Mouse (Mus musculus): ENCODE measurements at regions not wholly inside any gene's neighbourhood (a gene's known extent, or its start where the extent isn't known, plus 50 kb on each side); places are given as distances from the start of the nearest gene placed in this dataset.
"Not testable (repeated sequence)": the region's sequence is repeated elsewhere in the genome, so short reads cannot be mapped to it uniquely, and the experiment has no call there.

DNA sequence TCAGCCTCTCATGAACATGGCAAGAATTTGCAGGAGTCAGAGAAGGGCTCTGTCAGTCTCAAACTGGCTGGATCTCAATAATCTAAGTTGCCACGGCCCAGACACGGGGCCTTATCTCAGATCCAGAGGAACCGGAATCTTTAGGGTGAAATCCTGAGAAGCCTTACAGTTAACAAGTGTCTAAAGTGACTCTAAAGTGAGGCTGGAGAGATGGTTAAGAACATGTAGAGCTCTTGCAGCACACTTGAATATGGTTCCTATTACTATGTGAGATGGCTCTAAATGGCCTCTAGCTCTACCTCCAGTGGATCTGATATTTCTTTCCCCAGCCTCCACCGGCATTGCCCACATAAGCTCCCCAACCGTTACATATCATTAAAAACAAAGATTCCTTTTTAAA lies 157.8 kb upstream of the Mpdz start:
- no peak for DNase-seq (ENCODE audit: low read depth, low spot score)

DNA sequence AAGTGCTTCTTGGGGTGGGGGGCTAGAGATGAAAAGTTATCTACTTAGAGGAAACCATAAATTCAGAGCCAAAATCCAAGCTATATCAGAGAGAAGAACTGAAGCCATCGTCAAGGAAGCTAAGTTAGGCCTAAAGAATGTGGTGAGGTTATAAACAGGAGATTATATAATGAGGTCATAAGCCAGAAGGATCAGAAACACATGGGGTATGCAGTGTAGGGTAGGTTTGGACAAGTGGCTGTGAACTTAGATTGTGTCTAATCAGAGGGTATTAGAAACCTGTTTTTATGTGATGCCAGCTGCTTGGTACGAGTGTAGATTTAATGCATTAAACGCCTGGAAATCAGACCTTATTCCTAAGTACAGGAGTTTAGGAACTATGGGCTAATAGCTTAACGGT lies 154.8 kb upstream of the Mpdz start:
- no peak for DNase-seq (ENCODE audit: low read depth, low spot score)

- not testable (repeated sequence) for DNase-seq (ENCODE audit: low read depth, low spot score)
Observed at GRCm38 (mm10) chr4:81593431-81593830, 150.8 kb upstream of the Mpdz start.

DNA sequence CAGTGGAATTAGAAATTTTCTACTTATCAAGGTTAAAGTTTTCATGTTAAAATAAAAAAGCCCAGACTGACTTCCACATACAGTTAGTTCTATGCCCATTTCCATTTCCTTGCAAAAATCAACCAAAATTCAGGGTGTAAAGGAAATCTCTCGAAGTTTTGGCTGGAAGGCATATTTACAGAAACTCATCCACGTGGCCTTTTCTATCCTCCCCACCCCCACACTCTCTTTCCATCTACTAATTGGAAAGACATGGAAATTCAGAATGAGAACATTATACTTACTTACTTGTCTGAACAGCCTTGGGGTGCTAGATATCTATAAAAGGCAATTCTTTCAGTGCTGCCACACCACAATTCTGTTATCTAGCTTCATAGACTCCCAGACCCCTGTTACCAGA lies 139.9 kb upstream of the Mpdz start:
- no peak for DNase-seq (ENCODE audit: low read depth, low spot score)

- no peak for DNase-seq (ENCODE audit: low read depth, low spot score)
Observed at GRCm38 (mm10) chr4:81580553-81580952, 137.9 kb upstream of the Mpdz start.

- no peak for DNase-seq (ENCODE audit: low read depth, low spot score)
Observed at GRCm38 (mm10) chr4:81579389-81580110, 136.9 kb upstream of the Mpdz start.

- no peak for DNase-seq (ENCODE audit: low read depth, low spot score)
Observed at GRCm38 (mm10) chr4:81578981-81579380, 136.4 kb upstream of the Mpdz start.

GRCm38 (mm10) chr4:81573771-81574170 lies 131.2 kb upstream of the Mpdz start:
- DNase-seq (ENCODE audit: low read depth, low spot score): no peak

- DNase-seq (ENCODE audit: low read depth, low spot score): no peak
Observed at GRCm38 (mm10) chr4:81570736-81571135, 128.1 kb upstream of the Mpdz start.

DNA sequence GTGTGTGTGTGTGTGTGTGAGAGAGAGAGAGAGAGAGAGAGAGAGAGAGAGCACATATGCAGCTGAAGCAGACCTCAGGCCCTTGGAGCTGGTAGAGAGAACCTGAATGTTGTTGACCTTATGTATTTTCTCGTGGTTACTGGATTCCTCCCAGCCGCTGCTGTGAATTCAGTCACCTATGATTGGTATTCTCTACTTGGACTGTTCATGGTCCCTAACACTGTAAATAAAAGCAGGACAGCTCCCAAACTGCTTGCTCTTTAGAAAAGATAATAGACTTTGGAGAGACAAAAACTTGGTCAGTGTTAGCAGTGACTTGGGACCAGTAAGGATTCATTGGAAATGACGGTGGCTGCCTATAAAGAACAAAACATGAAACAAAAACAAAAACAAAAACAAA lies 126.9 kb upstream of the Mpdz start:
- no peak for DNase-seq (ENCODE audit: low read depth, low spot score)

GRCm38 (mm10) chr4:81568404-81568803 lies 125.8 kb upstream of the Mpdz start:
- no peak for DNase-seq (ENCODE audit: low read depth, low spot score)

DNA sequence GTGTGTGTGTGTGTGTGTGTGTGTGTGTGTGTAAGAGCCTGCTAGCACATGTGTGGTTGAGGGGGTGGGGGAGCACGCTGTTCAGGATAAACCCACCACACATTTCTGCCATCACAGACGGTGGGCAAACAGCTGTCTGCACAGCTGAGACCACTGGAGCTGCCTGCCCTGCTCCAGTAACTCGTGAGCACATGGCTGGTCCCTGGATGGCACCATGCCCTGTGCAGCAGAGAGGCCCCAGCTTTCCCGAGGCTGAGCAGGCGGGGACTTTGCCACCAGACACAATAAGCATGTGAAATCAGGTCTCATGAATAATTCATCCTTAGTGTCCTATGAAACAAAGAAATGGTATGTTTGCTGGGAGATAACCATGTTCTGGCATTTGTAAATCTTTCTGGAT lies 125.3 kb upstream of the Mpdz start:
- DNase-seq (ENCODE audit: low read depth, low spot score): peak; percentile 29

- no peak for DNase-seq (ENCODE audit: low read depth, low spot score)
Observed at GRCm38 (mm10) chr4:81566526-81566925, 123.9 kb upstream of the Mpdz start.

GRCm38 (mm10) chr4:81565422-81566395 lies 123.1 kb upstream of the Mpdz start:
- DNase-seq (ENCODE audit: low read depth, low spot score): no peak

- peak; percentile 31 for DNase-seq (ENCODE audit: low read depth, low spot score)
Observed at GRCm38 (mm10) chr4:81564446-81564845, 121.8 kb upstream of the Mpdz start.

GRCm38 (mm10) chr4:81563574-81563973 lies 121.0 kb upstream of the Mpdz start:
- no peak for DNase-seq (ENCODE audit: low read depth, low spot score)

- DNase-seq (ENCODE audit: low read depth, low spot score): no peak
Observed at GRCm38 (mm10) chr4:81561453-81561852, 118.8 kb upstream of the Mpdz start.

- DNase-seq (ENCODE audit: low read depth, low spot score): no peak
Observed at GRCm38 (mm10) chr4:81550816-81551215, 108.2 kb upstream of the Mpdz start.

DNA sequence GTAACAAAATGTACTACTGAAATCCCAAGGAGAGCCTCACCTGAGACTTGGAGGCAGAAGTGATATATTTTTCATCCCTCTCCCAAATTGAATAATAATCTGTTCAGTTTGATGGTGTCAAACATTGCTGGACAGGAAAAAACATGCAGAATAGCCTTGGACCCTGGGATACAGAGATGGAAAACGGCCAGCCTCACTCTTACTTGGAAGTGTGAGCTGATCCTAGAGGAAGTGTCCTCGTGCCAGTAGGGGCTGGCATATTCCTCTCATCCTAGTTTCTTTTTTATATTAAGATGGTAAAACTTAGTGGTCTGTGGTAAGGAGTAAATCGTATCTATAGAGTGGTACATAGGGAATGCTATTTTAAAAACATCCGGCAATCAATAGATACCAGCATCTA lies 107.6 kb upstream of the Mpdz start:
- DNase-seq (ENCODE audit: low read depth, low spot score): no peak

DNA sequence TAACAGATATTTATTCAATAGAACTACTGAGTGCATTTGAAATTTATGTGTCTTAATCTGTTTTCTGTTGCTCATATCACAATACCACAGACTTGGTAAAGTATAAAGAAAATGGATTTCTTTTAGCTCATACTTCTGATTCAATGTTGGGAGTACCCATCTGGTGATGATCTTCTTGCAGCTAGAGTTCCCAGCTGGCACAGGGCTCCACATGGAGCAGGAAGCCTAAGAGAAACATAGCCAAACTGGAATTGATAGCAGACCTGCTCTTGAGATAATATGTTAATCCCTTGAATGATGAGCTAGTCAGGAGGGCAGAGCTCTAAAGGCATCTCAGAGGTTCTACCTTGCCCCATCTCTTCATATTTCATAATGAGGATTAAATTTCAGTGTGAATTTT lies 97.9 kb upstream of the Mpdz start:
- DNase-seq (ENCODE audit: low read depth, low spot score): no peak

GRCm38 (mm10) chr4:81539551-81539950 lies 96.9 kb upstream of the Mpdz start:
- DNase-seq (ENCODE audit: low read depth, low spot score): no peak

DNA sequence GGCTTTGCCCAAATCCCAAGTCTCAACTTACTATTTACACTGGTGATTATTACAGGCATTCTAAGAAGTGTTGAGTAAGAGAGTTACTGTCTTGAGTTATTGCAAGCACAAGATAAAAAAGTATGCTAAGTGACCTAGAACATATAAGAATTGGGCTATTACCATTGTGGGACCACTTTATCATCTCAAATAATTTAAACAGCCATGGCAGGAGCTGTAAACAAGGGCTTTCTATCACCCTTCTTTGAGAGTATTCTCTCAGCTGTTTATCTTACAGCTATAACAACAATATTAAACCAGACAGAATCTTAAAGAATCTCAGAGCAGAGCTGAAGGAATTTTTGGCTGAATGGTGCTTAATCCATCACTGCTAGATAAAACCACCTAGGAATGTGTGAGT lies 94.2 kb upstream of the Mpdz start:
- DNase-seq (ENCODE audit: low read depth, low spot score): no peak

DNA sequence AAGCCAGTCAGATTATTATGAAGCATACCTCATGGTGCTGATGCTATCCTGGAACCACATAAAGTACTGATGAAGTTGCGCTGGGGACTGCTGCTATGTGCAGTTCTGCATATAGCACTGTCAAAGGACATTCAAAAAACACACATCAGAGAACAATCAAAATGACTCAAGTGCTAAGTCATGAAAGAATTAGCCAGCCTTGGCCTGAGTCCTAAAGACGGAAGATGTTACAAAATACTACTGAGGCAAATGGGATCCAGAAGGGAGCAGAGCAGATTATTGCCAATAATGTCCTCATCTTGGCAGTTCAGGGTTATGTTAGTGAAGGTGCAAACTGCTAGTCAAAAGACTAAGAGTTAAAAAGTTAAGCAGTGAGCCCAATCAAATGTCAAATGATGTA lies 87.9 kb upstream of the Mpdz start:
- DNase-seq (ENCODE audit: low read depth, low spot score): no peak
